Mouse (Mus musculus): ENCODE results near the gene Rpl9-ps1.

Gene Rpl9-ps1

GRCm38 (mm10) chr11:83645521-83645920 lies at the start of gene Rpl9-ps1:
Gene Rpl9-ps1 (minus strand): TSS chr11:83645621.
- no peak for DNase-seq (ENCODE audit: low spot score)

GRCm38 (mm10) chr11:83692008-83692407 lies 46.6 kb upstream of the Rpl9-ps1 start:
- no peak for DNase-seq (ENCODE audit: low spot score)

- DNase-seq (ENCODE audit: low spot score), result no peak
Observed at GRCm38 (mm10) chr11:83689918-83690317, 44.5 kb upstream of the Rpl9-ps1 start.

DNA sequence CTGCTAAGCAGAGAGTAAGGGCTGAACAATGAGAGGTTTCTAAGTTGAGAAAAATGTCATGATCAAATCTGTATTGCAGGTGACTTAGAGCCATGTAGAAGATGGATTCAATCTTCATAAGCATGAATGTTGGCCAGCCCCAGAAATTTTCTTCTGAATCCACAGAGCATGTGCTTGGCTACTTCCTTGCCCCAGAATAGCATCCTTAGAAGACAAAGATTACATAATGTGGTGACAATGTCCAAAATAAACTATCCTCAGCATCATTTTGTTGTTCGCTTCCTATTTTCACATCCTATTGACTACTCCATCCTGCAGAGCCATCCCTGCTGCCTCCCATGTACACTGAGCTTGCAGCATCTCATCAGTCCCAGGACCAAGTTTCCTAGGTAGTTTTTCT lies 30.2 kb upstream of the Rpl9-ps1 start:
- DNase-seq (ENCODE audit: low spot score), result no peak

DNA sequence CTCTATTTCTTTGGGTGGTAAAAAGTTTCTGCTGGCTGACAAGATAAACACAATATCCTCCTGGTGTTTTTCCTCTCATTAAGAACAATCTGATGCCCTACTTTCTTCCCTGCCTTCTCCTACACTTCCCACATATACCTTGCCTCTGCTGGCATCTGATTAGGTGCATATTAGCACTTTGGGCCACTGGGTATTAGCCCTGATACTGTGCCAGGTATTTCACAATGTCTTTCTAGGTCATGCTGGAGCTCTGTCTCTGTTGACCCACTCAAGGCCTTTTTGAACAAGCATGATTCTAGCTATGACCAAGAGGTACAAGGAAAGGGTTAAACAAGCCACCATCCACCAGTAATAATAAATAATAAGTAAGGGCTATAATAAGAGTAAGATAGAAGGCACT lies 26.3 kb upstream of the Rpl9-ps1 start:
- peak; percentile 54 for DNase-seq (ENCODE audit: low spot score)

DNA sequence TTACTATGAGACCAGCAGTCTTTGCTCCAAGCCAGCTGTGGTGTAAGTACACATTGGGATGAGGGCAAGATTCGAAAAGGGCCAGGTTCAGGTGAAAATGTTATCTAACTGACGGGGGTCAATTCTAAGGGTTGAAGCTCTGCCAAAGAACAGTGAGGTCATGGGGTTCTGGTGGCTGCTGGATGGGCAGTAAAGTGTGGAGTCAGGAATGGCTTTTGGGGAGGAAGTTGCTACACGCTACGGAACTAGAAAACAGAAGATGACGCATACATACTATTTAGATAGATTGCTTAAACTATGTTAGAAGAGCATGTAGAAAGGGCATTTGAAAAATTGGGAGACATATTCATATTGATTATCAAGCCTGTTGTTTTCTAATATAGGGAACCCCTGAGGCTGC lies 18.1 kb upstream of the Rpl9-ps1 start:
- no peak for DNase-seq (ENCODE audit: low spot score)

DNA sequence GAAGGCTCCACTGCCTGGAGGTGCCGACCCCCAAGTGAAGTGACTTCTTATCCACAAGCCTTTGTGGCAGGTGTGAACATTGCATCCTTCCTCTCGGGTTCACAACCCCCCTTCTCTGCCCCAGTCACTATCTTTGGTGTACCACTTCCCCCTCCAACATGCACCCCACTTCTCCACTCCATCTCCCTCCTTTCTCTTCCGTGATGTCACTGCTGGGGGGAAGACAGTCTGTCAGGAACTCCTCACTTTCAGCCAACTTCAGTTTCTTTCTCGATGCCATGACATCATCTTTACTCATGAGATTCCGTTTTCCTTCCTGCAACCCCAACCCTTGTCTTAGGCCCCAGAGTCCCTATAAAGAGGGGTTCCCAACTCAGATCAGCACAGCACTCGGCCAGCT lies 16.8 kb upstream of the Rpl9-ps1 start, which contains the start of gene Ccl4:
Gene Ccl4 (plus strand): TSS at position 381 of the 400 bp plus-strand sequence.
- no peak for DNase-seq (ENCODE audit: low spot score)

- no peak for DNase-seq (ENCODE audit: low spot score)
Observed at GRCm38 (mm10) chr11:83658797-83659196, 13.4 kb upstream of the Rpl9-ps1 start.

DNA sequence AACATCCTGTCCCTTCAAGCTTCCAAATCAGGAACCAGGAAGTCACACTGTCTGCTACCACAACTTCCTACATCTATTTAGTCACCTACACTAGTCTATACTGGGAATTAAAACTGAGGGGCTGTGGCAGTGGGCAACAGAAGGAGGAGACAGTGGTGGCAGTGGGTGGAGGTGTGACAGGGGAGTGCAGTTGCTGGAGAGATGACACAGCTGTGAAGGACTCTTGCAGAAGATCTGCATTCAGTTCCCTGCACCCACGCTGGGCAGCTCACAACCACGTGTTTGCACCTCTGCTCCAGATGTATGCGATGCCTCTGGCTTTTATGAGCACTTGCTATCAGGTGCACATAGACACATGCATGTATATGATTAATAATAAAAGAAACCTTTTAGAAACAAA lies 12.1 kb upstream of the Rpl9-ps1 start:
- DNase-seq (ENCODE audit: low spot score), result no peak

DNA sequence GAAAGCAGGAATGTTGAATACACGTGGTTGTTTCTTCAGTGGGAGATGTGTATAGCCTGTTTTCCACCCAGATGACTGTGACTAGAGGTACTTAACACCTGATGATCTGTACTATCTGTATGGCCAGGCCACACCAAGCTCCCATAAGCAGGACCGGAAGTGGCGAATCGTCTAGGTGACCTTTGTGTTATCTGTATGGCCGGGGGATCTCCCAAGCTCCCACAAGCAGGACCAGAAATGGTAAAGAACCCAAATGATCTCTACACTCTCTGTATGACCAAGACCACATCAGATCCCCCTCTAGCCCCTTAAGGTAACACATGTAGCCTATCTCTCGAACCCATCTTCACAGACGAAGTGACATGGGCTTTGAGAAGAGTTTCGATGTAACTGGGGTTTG lies 9.2 kb upstream of the Rpl9-ps1 start:
- DNase-seq (ENCODE audit: low spot score), result no peak

DNA sequence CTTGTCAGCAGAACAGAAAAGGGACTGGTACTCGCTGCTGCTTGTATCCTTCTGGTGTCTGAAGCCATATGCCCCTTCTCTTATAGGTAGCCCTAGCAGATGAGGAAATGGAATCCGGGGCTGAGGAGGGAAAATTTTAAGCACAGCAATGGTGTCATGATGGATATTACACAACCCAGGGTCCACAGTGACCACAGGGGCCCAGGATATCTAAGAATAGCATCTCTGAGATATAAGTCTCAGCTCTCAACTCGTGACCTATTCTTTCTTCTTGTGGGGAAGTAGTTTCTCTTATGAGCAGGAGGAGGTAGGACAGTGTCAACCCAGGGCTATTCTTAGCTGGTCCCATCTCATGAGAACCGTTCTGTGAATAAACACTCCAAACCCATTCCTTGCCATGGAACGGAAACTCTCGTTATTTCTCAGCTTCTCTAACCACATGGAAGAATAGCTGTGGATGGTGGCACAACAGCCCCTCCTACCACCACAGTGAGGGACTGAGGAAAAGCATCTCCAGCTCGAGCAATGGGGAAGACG lies 4.0 kb upstream of the Rpl9-ps1 start, which contains the start of gene Ccl3:
Gene Ccl3 (minus strand): TSS at position 51 of the 537 bp plus-strand sequence.
- no peak for DNase-seq (ENCODE audit: low spot score)

- peak; percentile 28 for DNase-seq (ENCODE audit: low spot score)
Observed at GRCm38 (mm10) chr11:83646356-83647149, 1.1 kb upstream of the Rpl9-ps1 start.

DNA sequence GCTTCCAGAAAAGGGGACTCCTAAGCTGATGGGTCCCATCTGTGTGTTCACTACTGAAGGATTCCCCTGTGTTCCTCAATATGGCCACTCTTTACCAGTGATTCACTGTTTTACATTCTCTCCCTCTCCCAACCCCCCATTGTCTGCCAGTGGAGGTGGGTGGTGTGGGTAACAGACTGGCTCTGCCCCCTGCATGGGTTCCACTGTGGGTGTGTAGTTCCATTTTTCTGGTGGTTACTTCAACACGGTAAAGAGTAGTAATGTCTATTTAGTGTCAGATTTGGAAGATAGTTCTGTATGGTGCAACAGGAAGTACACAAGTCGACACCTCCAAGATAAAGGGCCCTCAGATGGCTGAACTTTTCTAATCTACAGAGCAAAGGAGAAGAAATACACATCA lies 4.2 kb downstream of the Rpl9-ps1 start:
- no peak for DNase-seq (ENCODE audit: low spot score)

DNA sequence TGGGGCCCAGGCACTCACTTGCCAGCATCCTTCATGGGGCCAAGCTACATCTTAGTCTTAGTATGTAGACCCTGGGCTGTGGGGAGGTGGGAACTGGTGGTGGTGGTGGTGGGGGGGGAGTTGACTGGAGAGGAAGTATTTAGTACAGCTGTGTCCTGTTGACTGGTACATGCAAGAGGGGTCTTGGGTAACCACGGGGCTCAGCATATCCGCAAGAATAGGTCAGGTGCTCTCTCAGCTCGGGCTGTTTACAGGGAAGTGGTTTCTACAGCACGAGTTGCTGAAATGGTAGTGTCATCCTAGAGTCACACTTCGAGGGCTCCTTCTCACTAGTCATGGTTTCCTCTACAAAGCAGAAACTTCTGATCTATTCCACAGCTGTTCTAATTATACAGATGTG lies 5.3 kb downstream of the Rpl9-ps1 start:
- no peak for DNase-seq (ENCODE audit: low spot score)

GRCm38 (mm10) chr11:83639533-83639932 lies 5.9 kb downstream of the Rpl9-ps1 start:
- DNase-seq (ENCODE audit: low spot score), result peak; percentile 28

GRCm38 (mm10) chr11:83638934-83639333 lies 6.5 kb downstream of the Rpl9-ps1 start:
- DNase-seq (ENCODE audit: low spot score), result no peak

DNA sequence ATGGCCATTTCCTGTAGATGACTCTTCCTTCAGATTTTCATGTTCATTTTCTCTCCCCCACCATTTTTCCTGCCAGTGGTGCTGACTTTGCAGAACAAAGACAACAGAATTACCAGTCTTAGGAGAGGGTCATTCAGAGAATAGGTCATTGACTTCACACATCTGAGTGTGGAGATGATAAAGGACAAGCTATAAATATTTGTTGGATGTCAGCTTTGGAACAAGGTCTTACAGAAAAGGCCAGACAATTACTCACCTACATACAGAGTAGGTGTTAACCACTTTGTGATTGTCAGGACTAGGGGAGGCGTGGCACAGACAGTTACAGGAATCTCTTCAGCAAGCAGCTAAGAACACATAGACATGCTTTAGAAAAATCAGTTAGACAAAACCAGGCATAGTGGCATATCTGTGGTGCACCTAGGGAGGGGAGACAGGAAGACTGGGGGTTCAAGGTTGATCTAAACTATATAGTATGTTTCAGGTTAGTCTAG lies 8.6 kb downstream of the Rpl9-ps1 start:
- DNase-seq (ENCODE audit: low spot score), result no peak

- DNase-seq (ENCODE audit: low spot score), result peak; percentile 36
Observed at GRCm38 (mm10) chr11:83634898-83635297, 10.5 kb downstream of the Rpl9-ps1 start.

- no peak for DNase-seq (ENCODE audit: low spot score)
Observed at GRCm38 (mm10) chr11:83634425-83634824, 11.0 kb downstream of the Rpl9-ps1 start.

DNA sequence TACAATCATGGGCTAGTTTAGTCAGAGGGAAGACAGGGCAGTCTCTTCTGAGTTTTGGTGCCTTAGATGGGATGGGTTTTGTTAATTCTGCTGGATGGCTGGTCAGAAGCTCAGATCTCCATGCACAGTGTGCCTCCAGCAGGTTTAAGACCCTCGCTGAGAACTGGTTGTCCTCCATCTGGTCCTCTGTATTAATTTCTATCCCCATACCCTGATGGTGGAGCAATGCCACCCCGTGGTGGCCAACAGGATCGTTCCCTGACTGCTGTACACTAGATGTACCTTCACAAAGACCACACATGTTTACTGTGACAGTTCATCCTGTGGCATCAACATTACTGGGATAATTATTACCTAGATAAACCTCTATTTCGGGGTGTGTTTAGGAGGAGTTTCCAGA lies 12.7 kb downstream of the Rpl9-ps1 start:
- peak; percentile 69 for DNase-seq (ENCODE audit: low spot score)

DNA sequence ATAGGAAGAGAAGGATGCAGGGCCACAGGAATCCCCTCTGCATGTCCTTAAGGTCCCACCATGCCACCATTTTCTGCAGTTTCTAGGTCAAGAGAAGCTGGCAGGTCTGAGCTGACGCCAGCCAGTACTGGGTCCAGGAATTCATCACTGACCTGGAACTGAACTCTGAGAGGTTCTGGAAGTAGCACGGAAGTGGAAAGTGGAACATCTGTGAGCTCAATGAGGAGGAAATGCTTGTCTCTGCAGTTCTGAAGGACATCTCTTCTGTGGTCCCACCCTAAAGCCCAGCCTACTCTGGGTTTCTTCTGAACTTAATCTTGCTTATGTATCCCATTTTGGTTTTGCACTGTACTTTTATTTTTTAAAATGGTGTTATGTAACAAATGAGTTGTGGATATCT lies 14.4 kb downstream of the Rpl9-ps1 start:
- peak; percentile 26 for DNase-seq (ENCODE audit: low spot score)

- DNase-seq (ENCODE audit: low spot score), result peak; percentile 41
Observed at GRCm38 (mm10) chr11:83630630-83631029, 14.8 kb downstream of the Rpl9-ps1 start.

DNA sequence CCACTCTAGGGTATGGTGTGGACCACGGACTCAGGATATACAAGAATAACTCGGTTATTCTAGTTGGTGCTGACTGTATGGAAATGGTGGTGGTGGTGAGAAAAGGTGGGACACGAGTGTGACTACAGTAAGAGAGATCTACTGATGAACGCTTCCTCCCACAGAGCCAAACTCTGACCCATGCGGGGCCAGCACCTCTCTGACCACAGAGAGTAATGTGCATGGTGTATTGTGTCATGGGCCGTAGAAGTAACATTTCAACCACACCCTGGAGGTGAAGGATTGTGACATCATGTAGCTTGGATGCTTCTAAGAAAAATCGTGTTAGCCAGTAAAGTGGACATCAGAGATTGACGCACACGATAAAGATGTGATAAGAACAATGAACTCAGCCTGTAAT lies 16.6 kb downstream of the Rpl9-ps1 start:
- DNase-seq (ENCODE audit: low spot score), result no peak

All from adipocyte (in vitro differentiated cells).